Mouse (Mus musculus): ENCODE results near the gene A130010J15Rik. TPM values are rescaled to one million over a fixed set of nuclear protein-coding genes. Genes with fewer than 3 reads are reported as not detected.

A130010J15Rik gene
- polyA plus RNA-seq, 1 experiment from 2014 or later, result 17.6 TPM

DNA sequence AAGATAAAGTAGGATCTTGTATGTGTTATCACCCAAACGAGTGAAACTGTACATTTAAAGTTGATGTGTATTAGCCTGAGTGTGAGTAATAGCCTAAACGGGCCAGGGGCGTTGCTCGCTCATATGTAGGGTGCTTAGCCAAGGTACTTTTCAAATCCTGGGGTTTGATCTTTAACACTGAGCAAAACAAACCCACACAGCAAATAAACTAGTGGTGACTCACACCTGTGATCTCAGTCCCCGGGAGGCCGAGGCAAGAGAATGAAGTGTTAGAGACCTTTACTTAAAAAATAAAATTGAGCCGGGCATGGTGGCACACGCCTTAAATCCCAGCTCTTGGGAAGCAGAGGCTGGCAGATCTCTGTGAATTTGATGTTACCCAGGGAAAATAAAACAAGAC is 37.0 kb upstream of the A130010J15Rik start:
- no peaks in the 10 kb centered on the region for H3K4me1 ChIP-seq (ENCODE audit: control insufficient read depth, insufficient read depth, low read length)
- no peaks in the 10 kb centered on the region for H3K9me3 ChIP-seq (replicated peaks; ENCODE audit: control insufficient read depth, low read length)
- no peak for DNase-seq (ENCODE audit: low spot score)
- peak overlapping the region; percentile 38 for H3K9ac ChIP-seq (replicated peaks; ENCODE audit: low read length)
- H3K27ac ChIP-seq (replicated peaks; ENCODE audit: low read depth, low read length), result no peak overlapping the region
- H3K4me2 ChIP-seq (ENCODE audit: low read depth, low read length), result no peak overlapping the region; the same call in 1 of the 2 replicates
- H3K36me3 ChIP-seq (replicated peaks; ENCODE audit: control insufficient read depth, insufficient read depth, low read depth, low read length), result no peaks in the 10 kb centered on the region; the same call in 1 of the 2 replicates
- H3K4me3 ChIP-seq (ENCODE audit: low read depth, low read length), result no peak overlapping the region
- 84% methylated on average over 8 of the region's 8 CpGs for WGBS
- no peaks in the 10 kb centered on the region for H3K27me3 ChIP-seq (ENCODE audit: control insufficient read depth, insufficient read depth, low read length)
- ATAC-seq (replicated peaks; ENCODE audit: insufficient number of reproducible peaks, low FRiP score, low TSS enrichment, low read depth), result no peak

DNA sequence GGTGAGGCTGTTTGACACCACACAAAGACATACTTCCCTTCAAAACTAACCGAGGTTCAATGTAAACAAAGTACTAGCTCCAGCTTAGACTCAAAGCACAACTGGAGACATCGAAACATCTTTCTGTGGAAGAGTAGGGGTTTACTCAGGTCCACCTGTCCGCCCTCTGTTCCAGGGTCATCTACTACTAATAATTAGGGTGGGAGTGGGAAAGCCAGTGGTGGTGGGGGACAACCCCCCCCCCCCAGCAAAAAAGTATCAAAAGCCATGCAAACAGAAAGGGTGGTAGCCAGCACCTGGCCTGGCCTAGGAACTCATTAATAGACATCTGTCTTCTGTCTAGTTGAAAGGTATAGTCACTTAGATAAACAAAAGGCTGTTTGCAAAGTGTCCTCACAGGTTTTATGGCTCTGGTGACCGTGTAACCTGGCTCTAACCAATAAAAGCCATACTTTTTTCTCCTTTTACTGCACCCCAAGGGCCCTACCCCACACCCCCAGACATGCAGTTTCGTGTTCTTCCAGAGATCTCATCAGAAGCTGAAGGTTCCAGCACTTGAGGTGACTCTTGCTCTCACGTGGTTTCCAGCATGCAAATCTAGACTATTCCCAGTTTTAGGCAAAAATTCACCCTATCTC is 36.4 kb upstream of the A130010J15Rik start:
- ATAC-seq (replicated peaks; ENCODE audit: insufficient number of reproducible peaks, low FRiP score, low TSS enrichment, low read depth), result no peak
- no peak for DNase-seq (ENCODE audit: low spot score)
- H3K9me3 ChIP-seq (replicated peaks; ENCODE audit: control insufficient read depth, low read length), result no peaks in the 10 kb centered on the region
- H3K36me3 ChIP-seq (replicated peaks; ENCODE audit: control insufficient read depth, insufficient read depth, low read depth, low read length), result no peaks in the 10 kb centered on the region; the same call in 1 of the 2 replicates
- H3K4me2 ChIP-seq (ENCODE audit: low read depth, low read length), result no peak overlapping the region
- WGBS, result 76% methylated on average over 6 of the region's 6 CpGs
- no peak overlapping the region for H3K27ac ChIP-seq (replicated peaks; ENCODE audit: low read depth, low read length)
- no peaks in the 10 kb centered on the region for H3K4me1 ChIP-seq (ENCODE audit: control insufficient read depth, insufficient read depth, low read length)
- H3K9ac ChIP-seq (replicated peaks; ENCODE audit: low read length), result no peak overlapping the region
- H3K27me3 ChIP-seq (ENCODE audit: control insufficient read depth, insufficient read depth, low read length), result no peaks in the 10 kb centered on the region
- H3K4me3 ChIP-seq (ENCODE audit: low read depth, low read length), result no peak overlapping the region

DNA sequence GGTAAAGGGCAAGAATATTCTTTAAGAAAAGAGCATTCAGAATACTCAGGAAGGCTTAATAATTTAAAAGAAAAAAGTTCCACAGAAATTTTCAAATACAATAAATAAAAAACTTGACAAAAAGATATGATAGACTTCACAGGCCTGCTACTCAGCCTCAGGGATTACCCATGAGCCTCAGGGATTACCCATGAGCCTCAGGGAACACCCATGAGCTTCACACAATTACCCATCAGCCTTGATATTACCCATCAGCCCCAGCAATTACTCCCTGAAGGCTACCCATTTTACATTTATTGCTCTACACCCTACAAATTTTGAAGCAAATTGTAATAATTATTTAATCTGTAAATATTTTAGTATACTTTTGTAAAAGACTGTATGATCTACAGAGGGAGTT is 35.5 kb upstream of the A130010J15Rik start:
- no peak for ATAC-seq (replicated peaks; ENCODE audit: insufficient number of reproducible peaks, low FRiP score, low TSS enrichment, low read depth)

DNA sequence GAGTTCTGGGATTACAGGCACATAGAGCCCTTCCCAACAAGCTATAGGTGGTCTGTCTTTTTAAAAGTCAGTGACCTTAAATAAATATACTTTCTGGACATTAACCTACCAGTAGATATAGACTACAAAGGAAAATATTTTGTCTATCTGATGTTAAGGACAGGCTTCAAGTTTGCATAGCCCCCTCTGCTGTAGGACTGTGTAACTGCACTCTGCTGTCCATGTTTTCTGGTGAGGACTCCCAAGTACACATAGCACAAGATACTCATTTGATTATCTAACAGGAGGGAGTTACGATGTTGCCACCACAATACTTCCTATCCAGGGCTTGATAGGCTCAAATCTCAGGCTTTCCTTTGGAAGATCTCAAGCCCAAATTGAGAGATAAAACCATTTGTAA is 34.1 kb upstream of the A130010J15Rik start:
- Histone ChIP-seq H3K27ac (replicated peaks; ENCODE audit: low read depth, low read length) (no peak overlapping the region), H3K27me3 (ENCODE audit: control insufficient read depth, insufficient read depth, low read length) (no peaks in the 10 kb centered on the region), H3K4me2 (ENCODE audit: low read depth, low read length) (no peak overlapping the region), H3K9ac (replicated peaks; ENCODE audit: low read length) (no peak overlapping the region), H3K9me3 (replicated peaks; ENCODE audit: control insufficient read depth, low read length) (no peaks in the 10 kb centered on the region), H3K4me1 (ENCODE audit: control insufficient read depth, insufficient read depth, low read length) (no peaks in the 10 kb centered on the region), H3K4me3 (ENCODE audit: low read depth, low read length) (no peak overlapping the region), H3K36me3 (replicated peaks; ENCODE audit: control insufficient read depth, insufficient read depth, low read depth, low read length) (no peaks in the 10 kb centered on the region)
- ATAC-seq (replicated peaks; ENCODE audit: insufficient number of reproducible peaks, low FRiP score, low TSS enrichment, low read depth), result no peak
- WGBS, result 83% methylated on average over 1 of the region's 1 CpGs
- no peak for DNase-seq (ENCODE audit: low spot score)

More for the DNA sequence above, 35.5 kb upstream of the A130010J15Rik start:
- H3K4me3 ChIP-seq (ENCODE audit: low read depth, low read length), result no peak overlapping the region
- no peaks in the 10 kb centered on the region; the same call in 1 of the 2 replicates for H3K36me3 ChIP-seq (replicated peaks; ENCODE audit: control insufficient read depth, insufficient read depth, low read depth, low read length)
- H3K4me2 ChIP-seq (ENCODE audit: low read depth, low read length), result no peak overlapping the region
- no peaks in the 10 kb centered on the region for H3K9me3 ChIP-seq (replicated peaks; ENCODE audit: control insufficient read depth, low read length)
- H3K27me3 ChIP-seq (ENCODE audit: control insufficient read depth, insufficient read depth, low read length), result no peaks in the 10 kb centered on the region
- H3K4me1 ChIP-seq (ENCODE audit: control insufficient read depth, insufficient read depth, low read length), result no peaks in the 10 kb centered on the region
- no peak for DNase-seq (ENCODE audit: low spot score)
- no peak overlapping the region for H3K27ac ChIP-seq (replicated peaks; ENCODE audit: low read depth, low read length)
- no peak overlapping the region for H3K9ac ChIP-seq (replicated peaks; ENCODE audit: low read length)

DNA sequence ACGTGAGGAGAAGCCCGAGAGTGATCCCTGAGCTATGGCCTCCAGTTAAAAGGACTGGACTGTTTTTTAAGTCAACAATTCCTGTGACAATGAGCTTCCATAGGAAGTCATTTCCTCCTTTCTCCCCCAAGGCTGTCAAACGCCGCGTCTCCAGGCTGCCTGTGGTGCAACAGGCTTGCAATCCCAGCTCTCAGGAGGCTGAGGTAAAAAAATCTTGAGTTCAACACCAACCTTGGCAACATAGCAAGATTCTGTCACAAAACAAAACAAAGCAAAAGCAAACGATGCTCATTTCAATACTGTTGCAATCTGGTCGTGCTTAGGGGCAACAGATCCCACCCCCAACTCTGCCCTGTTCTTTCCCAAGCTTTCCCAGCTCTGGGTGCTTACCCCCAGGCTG is 29.8 kb upstream of the A130010J15Rik start:
- no peak overlapping the region for H3K4me3 ChIP-seq (ENCODE audit: low read depth, low read length)
- ATAC-seq (replicated peaks; ENCODE audit: insufficient number of reproducible peaks, low FRiP score, low TSS enrichment, low read depth) (no peak), DNase-seq (ENCODE audit: low spot score) (no peak)
- no peaks in the 10 kb centered on the region for H3K4me1 ChIP-seq (ENCODE audit: control insufficient read depth, insufficient read depth, low read length)
- H3K4me2 ChIP-seq (ENCODE audit: low read depth, low read length), result no peak overlapping the region
- no peak overlapping the region for H3K9ac ChIP-seq (replicated peaks; ENCODE audit: low read length)
- no peaks in the 10 kb centered on the region for H3K9me3 ChIP-seq (replicated peaks; ENCODE audit: control insufficient read depth, low read length)
- no peaks in the 10 kb centered on the region for H3K27me3 ChIP-seq (ENCODE audit: control insufficient read depth, insufficient read depth, low read length)
- 26% methylated on average over 7 of the region's 7 CpGs for WGBS
- no peak overlapping the region for H3K27ac ChIP-seq (replicated peaks; ENCODE audit: low read depth, low read length)
- H3K36me3 ChIP-seq (replicated peaks; ENCODE audit: control insufficient read depth, insufficient read depth, low read depth, low read length), result no peaks in the 10 kb centered on the region

DNA sequence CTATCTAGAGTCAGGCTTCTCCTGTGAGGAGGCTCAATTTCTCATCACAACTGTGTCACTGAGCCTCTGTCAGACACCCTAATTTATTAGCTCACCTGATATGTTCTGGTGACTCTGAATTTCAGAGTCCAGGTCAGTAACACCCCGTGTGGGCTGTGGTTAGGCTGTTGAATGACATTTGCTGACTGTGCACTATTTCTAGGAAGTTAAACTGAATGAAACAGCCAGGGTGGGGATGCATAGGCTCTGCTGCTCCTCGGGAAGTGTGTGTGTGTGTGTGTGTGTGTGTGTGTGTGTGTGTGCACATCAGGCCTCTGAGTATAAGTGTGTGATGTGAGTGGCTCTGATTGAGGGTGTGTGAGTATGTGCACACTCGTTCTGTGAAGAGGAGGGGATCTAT is 29.2 kb upstream of the A130010J15Rik start:
- no peak for ATAC-seq (replicated peaks; ENCODE audit: insufficient number of reproducible peaks, low FRiP score, low TSS enrichment, low read depth)

DNA sequence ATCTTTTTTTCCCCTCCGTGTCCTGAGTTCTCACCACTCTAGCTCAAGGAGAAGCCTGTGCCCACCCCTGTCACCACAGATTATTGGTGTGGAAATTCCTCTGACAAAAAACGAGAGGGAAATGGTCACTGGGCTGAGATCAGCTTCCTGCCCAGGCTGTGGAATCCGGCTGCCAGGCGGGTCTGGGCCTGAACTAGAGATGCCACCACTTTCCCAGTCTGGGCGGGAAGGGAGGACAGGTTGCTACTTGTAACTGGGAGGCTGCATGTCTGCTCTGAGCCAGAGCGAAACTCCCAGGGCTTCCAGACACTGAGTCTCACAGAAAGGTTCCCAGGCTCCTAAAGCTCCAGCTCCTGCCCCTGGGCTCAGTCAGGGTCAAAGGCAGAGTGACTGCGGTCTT is 26.7 kb upstream of the A130010J15Rik start:
- Histone ChIP-seq H3K4me3 (ENCODE audit: low read depth, low read length) (no peak overlapping the region), H3K27me3 (ENCODE audit: control insufficient read depth, insufficient read depth, low read length) (no peaks in the 10 kb centered on the region), H3K9ac (replicated peaks; ENCODE audit: low read length) (no peak overlapping the region), H3K9me3 (replicated peaks; ENCODE audit: control insufficient read depth, low read length) (no peaks in the 10 kb centered on the region), H3K27ac (replicated peaks; ENCODE audit: low read depth, low read length) (no peak overlapping the region; the same call in 1 of the 2 replicates), H3K4me1 (ENCODE audit: control insufficient read depth, insufficient read depth, low read length) (no peaks in the 10 kb centered on the region), H3K4me2 (ENCODE audit: low read depth, low read length) (no peak overlapping the region), H3K36me3 (replicated peaks; ENCODE audit: control insufficient read depth, insufficient read depth, low read depth, low read length) (no peaks in the 10 kb centered on the region)
- ATAC-seq (replicated peaks; ENCODE audit: insufficient number of reproducible peaks, low FRiP score, low TSS enrichment, low read depth) (no peak), DNase-seq (ENCODE audit: low spot score) (peak; percentile 42)
- 69% methylated on average over 7 of the region's 7 CpGs for WGBS

More for the DNA sequence above, 29.2 kb upstream of the A130010J15Rik start:
- no peak for DNase-seq (ENCODE audit: low spot score)
- no peaks in the 10 kb centered on the region for H3K4me1 ChIP-seq (ENCODE audit: control insufficient read depth, insufficient read depth, low read length)
- 62% methylated on average over 3 of the region's 3 CpGs for WGBS
- no peak overlapping the region for H3K4me2 ChIP-seq (ENCODE audit: low read depth, low read length)
- H3K27ac ChIP-seq (replicated peaks; ENCODE audit: low read depth, low read length), result no peak overlapping the region
- no peaks in the 10 kb centered on the region for H3K9me3 ChIP-seq (replicated peaks; ENCODE audit: control insufficient read depth, low read length)
- no peaks in the 10 kb centered on the region for H3K36me3 ChIP-seq (replicated peaks; ENCODE audit: control insufficient read depth, insufficient read depth, low read depth, low read length)
- no peaks in the 10 kb centered on the region for H3K27me3 ChIP-seq (ENCODE audit: control insufficient read depth, insufficient read depth, low read length)
- H3K9ac ChIP-seq (replicated peaks; ENCODE audit: low read length), result no peak overlapping the region
- H3K4me3 ChIP-seq (ENCODE audit: low read depth, low read length), result no peak overlapping the region

DNA sequence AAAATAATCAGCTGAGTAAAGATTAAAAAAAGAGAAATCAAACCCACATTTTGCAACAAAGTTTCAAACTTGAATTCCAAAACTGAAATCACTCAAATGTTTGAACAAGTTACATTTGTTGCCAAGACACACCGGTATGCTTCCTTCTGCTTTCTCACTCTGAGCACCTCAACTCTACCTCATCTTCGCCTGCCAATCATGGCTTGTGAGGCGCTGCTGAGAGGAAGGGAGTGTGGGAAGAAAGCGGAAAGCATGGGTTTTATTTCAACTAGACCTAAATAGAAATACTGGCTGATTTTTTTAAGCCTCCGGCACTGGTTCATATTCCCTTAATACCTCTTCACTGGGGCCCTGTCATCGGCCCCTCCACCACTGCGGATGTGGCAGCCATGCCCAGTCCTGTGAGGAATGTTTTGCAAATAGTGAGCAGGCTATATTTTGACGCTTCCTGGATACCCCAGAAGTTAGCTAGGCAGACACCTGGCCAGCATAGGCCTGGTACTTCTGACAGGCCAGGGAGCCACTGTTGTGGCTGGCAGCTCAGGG is 25.3 kb upstream of the A130010J15Rik start:
- 81% methylated on average over 8 of the region's 8 CpGs for WGBS
- DNase-seq (ENCODE audit: low spot score), result no peak
- no peaks in the 10 kb centered on the region for H3K9me3 ChIP-seq (replicated peaks; ENCODE audit: control insufficient read depth, low read length)
- no peak overlapping the region for H3K27ac ChIP-seq (replicated peaks; ENCODE audit: low read depth, low read length)
- H3K36me3 ChIP-seq (replicated peaks; ENCODE audit: control insufficient read depth, insufficient read depth, low read depth, low read length), result no peaks in the 10 kb centered on the region
- no peak overlapping the region for H3K9ac ChIP-seq (replicated peaks; ENCODE audit: low read length)
- no peak overlapping the region for H3K4me3 ChIP-seq (ENCODE audit: low read depth, low read length)
- H3K4me2 ChIP-seq (ENCODE audit: low read depth, low read length), result no peak overlapping the region
- no peaks in the 10 kb centered on the region for H3K4me1 ChIP-seq (ENCODE audit: control insufficient read depth, insufficient read depth, low read length)
- no peaks in the 10 kb centered on the region for H3K27me3 ChIP-seq (ENCODE audit: control insufficient read depth, insufficient read depth, low read length)
- no peak for ATAC-seq (replicated peaks; ENCODE audit: insufficient number of reproducible peaks, low FRiP score, low TSS enrichment, low read depth)
